Mouse (Mus musculus) right cerebral cortex, postnatal 14 days (tissue): ENCODE data around the gene Olfr613.
"Not testable (repeated sequence)": the region's sequence is repeated elsewhere in the genome, so short reads cannot be mapped to it uniquely, and the experiment has no call there.

Experiments
- DNase-seq: peaks from one replicate; pipeline ENCODE4 v3.0.0; 2022

Olfr613 gene

GRCm38 (mm10) chr7:103547774-103548173 is at the start of gene Olfr613:
Olfr613 (plus strand) TSS chr7:103548074.
- DNase-seq: no peak

- no peak for DNase-seq
Observed at GRCm38 (mm10) chr7:103512022-103512421, 35.9 kb upstream of the Olfr613 start, which contains the start of gene Olfr610. Olfr610 (minus strand) TSS chr7:103512122.

GRCm38 (mm10) chr7:103520746-103521145 is 27.1 kb upstream of the Olfr613 start, which contains the start of gene Olfr611:
Olfr611 (minus strand) TSS chr7:103520846.
- DNase-seq: not testable (repeated sequence)

GRCm38 (mm10) chr7:103542617-103543016 is 5.3 kb upstream of the Olfr613 start, which contains the start of gene Olfr612:
Olfr612 (minus strand) TSS chr7:103542717.
- not testable (repeated sequence) for DNase-seq

- DNase-seq: no peak
Observed at GRCm38 (mm10) chr7:103555779-103556178, 7.9 kb downstream of the Olfr613 start, which contains the start of gene Olfr615. Olfr615 (plus strand) TSS chr7:103556079.

- DNase-seq: no peak
Observed at GRCm38 (mm10) chr7:103569043-103569442, 21.2 kb downstream of the Olfr613 start, which contains the start of gene Olfr616. Olfr616 (minus strand) TSS chr7:103569143.

- no peak for DNase-seq
Observed at GRCm38 (mm10) chr7:103572761-103573160, 24.9 kb downstream of the Olfr613 start, which contains the start of gene Olfr617. Olfr617 (plus strand) TSS chr7:103573061.

- no peak for DNase-seq
Observed at GRCm38 (mm10) chr7:103589803-103590202, 41.9 kb downstream of the Olfr613 start, which contains the start of gene Olfr618. Olfr618 (plus strand) TSS chr7:103590103.

- DNase-seq: no peak
Observed at GRCm38 (mm10) chr7:103600275-103600674, 52.4 kb downstream of the Olfr613 start, which contains the start of gene Olfr619. Olfr619 (plus strand) TSS chr7:103600575.
